Mouse (Mus musculus): ENCODE data around the gene Tmem50b.

DNA sequence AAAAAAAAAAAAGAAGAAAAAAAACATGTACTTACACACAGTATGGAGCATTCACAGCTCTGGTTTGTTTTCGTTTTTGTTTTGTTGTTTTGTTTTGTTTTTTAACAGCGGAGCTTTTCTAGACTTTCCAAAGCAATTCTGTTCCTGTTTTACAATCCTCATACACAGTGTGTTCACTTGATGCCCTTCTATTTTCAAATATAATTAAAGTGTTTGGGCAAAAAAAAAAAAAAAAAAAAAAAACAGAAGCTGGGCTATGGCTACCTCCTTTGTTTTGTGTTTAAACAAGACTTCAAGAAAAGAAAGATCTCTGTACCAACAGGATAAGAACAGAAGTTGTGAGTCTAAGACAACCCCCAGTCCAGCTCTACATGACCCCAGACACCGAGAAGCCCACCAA is 8.9 kb downstream of the Tmem50b start:
- TF ChIP-seq CTCF (IDR thresholded peaks at IDR 0.05; ENCODE audit: extremely low read depth, insufficient read depth, low read length) (no peak), POLR2A (IDR thresholded peaks at IDR 0.05; ENCODE audit: extremely low read depth, insufficient read depth, low read length) (no peak)
